Mouse (Mus musculus) spleen, adult 2 months (tissue): Measurements from ENCODE around the gene Cxcl2. TPM values are rescaled to one million over a fixed set of nuclear protein-coding genes. Genes with fewer than 3 reads are reported as not detected.

Experiments
- DNase-seq, 2 experiments: peaks; one replicate each; pipeline versions ENCODE4 v3.0.0 to v3.0.0-alpha.2; 2012 to 2021; ENCODE audit warnings: low spot score in 2 of 2, low read depth in 1 of 2
- H3K27ac ChIP-seq: fragments of 200-500 bp; 2 replicates; pipeline ENCODE4 v1.5.1; 2012; ENCODE audit warnings: low read length, inconsistent platforms; ENCODE audit not compliant: insufficient read depth
- H3K27me3 ChIP-seq: fragments of 200-500 bp; 2 replicates; pipeline ENCODE4 v1.6.1; 2012; ENCODE audit warnings: mild to moderate bottlenecking, moderate library complexity, low read length, inconsistent platforms; ENCODE audit not compliant: control insufficient read depth, insufficient read depth
- H3K36me3 ChIP-seq: fragments of 200-500 bp; 2 replicates; pipeline ENCODE4 v1.6.1; 2012; ENCODE audit warnings: mild to moderate bottlenecking, low read length, inconsistent platforms; ENCODE audit not compliant: control insufficient read depth, insufficient read depth
- H3K4me1 ChIP-seq: fragments of 200-500 bp; 2 replicates; pipeline ENCODE4 v1.6.1; 2011; ENCODE audit warnings: inconsistent platforms; ENCODE audit not compliant: control insufficient read depth, insufficient read depth, insufficient read length
- H3K4me3 ChIP-seq: fragments of 200-500 bp; 2 replicates; pipeline ENCODE4 v1.5.1; 2011; ENCODE audit warnings: mild to moderate bottlenecking, inconsistent platforms; ENCODE audit not compliant: insufficient read depth, insufficient read length; ENCODE audit errors: extremely low read depth
- CTCF ChIP-seq: fragments of 200-500 bp; IDR thresholded peaks from 2 replicates; pipeline ENCODE4 v1.5.1; 2011; ENCODE audit warnings: mild to moderate bottlenecking, inconsistent platforms; ENCODE audit not compliant: insufficient read depth, insufficient read length, insufficient replicate concordance; ENCODE audit errors: extremely low read depth
- POLR2A ChIP-seq: fragments of 200-500 bp; IDR thresholded peaks from 2 replicates; pipeline ENCODE4 v1.6.1; 2011; ENCODE audit warnings: low read depth, low read length, inconsistent platforms
- whole genome bisulfite sequencing: fragments of 180-500 bp; shearing (Covaris S2); methylation state at CpG from one replicate; pipeline ENCODE4 v1.1.7; 2018; 5-methylcytosine and 5-hydroxymethylcytosine counted together
- polyA plus RNA-seq: library from polyadenylated mRNA; depleted of rRNA; stranded (reverse); fragments of >200 nt; gene quantifications from 2 replicates; pipeline ENCODE4 v1.2.3, GENCODE M21; 2012

The Cxcl2 gene
- polyA plus RNA-seq, 1 experiment, result 1.2 TPM

- Histone ChIP-seq H3K4me1 (no peaks in the 10 kb centered on the region), H3K36me3 (no peaks in the 10 kb centered on the region), H3K27ac (no peak overlapping the region), H3K27me3 (peaks cover 2% of the 10 kb centered on the region; the same call in 1 of the 2 replicates), H3K4me3 (no peak overlapping the region; the same call in 1 of the 2 replicates)
- WGBS, result 53% methylated on average over 10 of the region's 10 CpGs
- no peak for DNase-seq
- TF ChIP-seq CTCF, result no peak
- no peak for TF ChIP-seq POLR2A
Measured at GRCm38 (mm10) chr5:90891464-90891813, 12.2 kb upstream of the Cxcl2 start.

DNA sequence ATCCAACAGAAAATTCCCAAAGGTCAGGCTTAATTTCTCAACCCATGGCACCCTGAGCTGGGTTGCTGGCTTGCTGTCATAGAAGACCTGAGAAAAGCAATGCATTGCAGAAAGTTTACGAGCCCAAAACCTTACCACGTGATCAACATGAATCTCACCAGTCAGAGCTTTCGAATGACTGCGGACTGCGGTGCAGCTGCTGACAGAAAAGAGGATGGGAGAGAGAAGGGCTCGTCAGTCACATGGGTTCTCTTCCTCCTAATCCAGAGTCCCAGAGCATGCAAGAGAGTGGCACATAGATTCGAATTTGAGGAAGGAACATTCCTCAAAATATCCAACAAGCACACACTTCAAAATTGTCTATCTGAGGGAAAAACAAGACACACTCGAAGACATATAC is 9.4 kb upstream of the Cxcl2 start:
- no peaks in the 10 kb centered on the region for H3K4me1 ChIP-seq
- 66% methylated on average over 8 of the region's 8 CpGs for WGBS
- peaks cover 2% of the 10 kb centered on the region; the same call in 1 of the 2 replicates for H3K27me3 ChIP-seq
- TF ChIP-seq CTCF (no peak), POLR2A (no peak)
- H3K36me3 ChIP-seq, result no peaks in the 10 kb centered on the region
- no peak overlapping the region for H3K27ac ChIP-seq
- H3K4me3 ChIP-seq, result no peak overlapping the region
- DNase-seq, result no peak

DNA sequence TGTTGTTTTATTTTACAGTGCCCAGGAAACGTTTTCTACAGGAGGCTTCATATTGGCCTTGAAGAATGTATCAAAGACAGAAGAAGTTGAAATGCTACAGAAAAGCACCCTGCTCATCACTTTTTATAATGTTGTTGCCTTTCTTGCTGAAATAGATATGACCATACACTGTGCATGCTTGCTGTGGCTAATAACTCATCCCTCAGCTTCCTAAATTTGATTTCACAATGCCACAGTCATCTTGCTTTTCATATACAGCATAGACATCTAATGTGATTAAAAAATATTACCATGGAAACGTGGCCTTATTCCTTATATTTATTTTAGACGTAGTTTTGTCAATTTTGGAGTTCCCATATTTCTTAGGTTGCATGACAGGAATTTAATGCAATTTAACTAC is 6.2 kb upstream of the Cxcl2 start:
- Histone ChIP-seq H3K36me3 (no peaks in the 10 kb centered on the region), H3K27me3 (no peaks in the 10 kb centered on the region), H3K27ac (no peak overlapping the region), H3K4me1 (no peaks in the 10 kb centered on the region), H3K4me3 (no peak overlapping the region)
- TF ChIP-seq CTCF (no peak), POLR2A (no peak)
- DNase-seq, result no peak
- WGBS, result 74% methylated on average over 3 of the region's 3 CpGs

- no peak for DNase-seq
- Histone ChIP-seq H3K27ac (no peak overlapping the region), H3K4me1 (no peaks in the 10 kb centered on the region), H3K36me3 (no peaks in the 10 kb centered on the region), H3K4me3 (no peak overlapping the region), H3K27me3 (no peaks in the 10 kb centered on the region)
- no peak for TF ChIP-seq POLR2A
- TF ChIP-seq CTCF, result no peak
- 82% methylated on average over 5 of the region's 5 CpGs for WGBS
Measured at GRCm38 (mm10) chr5:90899308-90899707, 4.4 kb upstream of the Cxcl2 start.

- no peak for DNase-seq
- no peaks in the 10 kb centered on the region for H3K4me1 ChIP-seq
- H3K36me3 ChIP-seq, result no peaks in the 10 kb centered on the region
- no peaks in the 10 kb centered on the region for H3K27me3 ChIP-seq
- H3K4me3 ChIP-seq, result no peak overlapping the region
- TF ChIP-seq POLR2A (no peak), CTCF (no peak)
- WGBS, result 36% methylated on average over 7 of the region's 7 CpGs
- no peak overlapping the region for H3K27ac ChIP-seq
Measured at GRCm38 (mm10) chr5:90900147-90900546, 3.5 kb upstream of the Cxcl2 start.

DNA sequence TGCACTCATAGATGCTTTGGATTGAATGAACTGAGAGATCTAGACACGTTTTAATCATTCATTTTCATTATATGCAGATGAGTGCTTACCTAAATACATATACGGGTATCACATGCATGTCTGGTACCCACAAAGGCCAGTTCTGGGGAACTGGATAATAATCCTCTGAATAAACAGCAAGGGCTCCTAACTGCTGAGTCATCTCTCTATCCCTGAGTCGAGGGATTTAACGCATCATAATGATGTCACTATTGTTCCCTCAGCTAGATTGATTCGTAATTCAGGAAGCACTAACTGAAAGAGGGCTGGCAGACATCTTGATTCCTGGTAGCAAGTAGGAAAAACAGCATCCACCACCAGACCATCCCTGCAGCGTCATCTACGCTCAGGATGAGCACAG is 3.0 kb upstream of the Cxcl2 start:
- no peaks in the 10 kb centered on the region for H3K4me1 ChIP-seq
- no peak for DNase-seq
- no peaks in the 10 kb centered on the region for H3K27me3 ChIP-seq
- H3K27ac ChIP-seq, result no peak overlapping the region
- TF ChIP-seq CTCF, result no peak
- TF ChIP-seq POLR2A, result no peak
- 69% methylated on average over 7 of the region's 7 CpGs for WGBS
- no peak overlapping the region for H3K4me3 ChIP-seq
- H3K36me3 ChIP-seq, result no peaks in the 10 kb centered on the region

- no peaks in the 10 kb centered on the region for H3K36me3 ChIP-seq
- TF ChIP-seq POLR2A, result no peak
- TF ChIP-seq CTCF, result no peak
- 7% methylated on average over 10 of the region's 10 CpGs for WGBS
- DNase-seq, result no peak
- no peaks in the 10 kb centered on the region for H3K4me1 ChIP-seq
- no peak overlapping the region for H3K27ac ChIP-seq
- H3K4me3 ChIP-seq, result no peak overlapping the region
- H3K27me3 ChIP-seq, result no peaks in the 10 kb centered on the region
Measured at GRCm38 (mm10) chr5:90902380-90903260, 1.1 kb upstream of the Cxcl2 start.
